Mouse (Mus musculus): ENCODE results near the gene Mettl13.

The Mettl13 gene

GRCm38 (mm10) chr1:162532330-162532729, 16.0 kb downstream of the Mettl13 start:
- DNase-seq (ENCODE audit: low spot score) = no peak

DNA sequence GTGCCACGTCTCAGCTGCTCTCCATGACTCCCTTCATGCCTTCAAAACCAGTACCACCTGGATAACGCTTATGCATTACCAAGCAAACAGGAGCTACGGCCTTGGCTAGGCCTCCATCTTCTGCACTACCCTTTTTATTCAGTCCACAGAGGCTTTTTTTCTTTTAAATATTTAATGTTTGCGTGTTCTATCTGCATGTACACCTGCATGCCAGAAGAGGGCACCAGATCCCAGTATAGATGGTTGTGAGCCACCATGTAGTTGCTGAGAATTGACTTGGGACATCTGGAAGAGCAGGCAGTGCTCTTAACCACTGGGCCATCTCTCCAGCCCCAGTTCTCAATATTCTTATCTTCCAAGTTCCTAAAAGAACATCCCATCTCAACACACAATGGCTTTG, 16.8 kb downstream of the Mettl13 start:
- DNase-seq (ENCODE audit: low spot score) = no peak

DNA sequence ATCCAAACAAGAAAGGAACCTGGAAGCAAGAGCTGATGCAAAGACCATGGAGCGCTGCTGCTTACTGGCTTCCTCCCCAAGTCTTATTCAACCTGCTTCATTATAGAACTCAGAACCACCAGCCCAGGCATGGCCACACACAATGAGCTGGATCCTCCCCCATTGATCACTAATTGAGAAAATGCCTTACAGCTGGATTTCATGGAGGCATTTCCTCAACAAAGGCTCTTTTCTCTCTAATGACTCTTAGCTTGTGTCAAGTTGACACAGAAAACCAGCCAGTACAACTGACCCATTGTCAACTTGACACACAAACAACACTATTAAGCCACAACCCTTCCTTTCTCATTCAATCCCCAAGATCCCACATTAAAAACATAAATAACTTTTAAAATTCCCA, 17.7 kb downstream of the Mettl13 start:
- no peak for DNase-seq (ENCODE audit: low spot score)

DNA sequence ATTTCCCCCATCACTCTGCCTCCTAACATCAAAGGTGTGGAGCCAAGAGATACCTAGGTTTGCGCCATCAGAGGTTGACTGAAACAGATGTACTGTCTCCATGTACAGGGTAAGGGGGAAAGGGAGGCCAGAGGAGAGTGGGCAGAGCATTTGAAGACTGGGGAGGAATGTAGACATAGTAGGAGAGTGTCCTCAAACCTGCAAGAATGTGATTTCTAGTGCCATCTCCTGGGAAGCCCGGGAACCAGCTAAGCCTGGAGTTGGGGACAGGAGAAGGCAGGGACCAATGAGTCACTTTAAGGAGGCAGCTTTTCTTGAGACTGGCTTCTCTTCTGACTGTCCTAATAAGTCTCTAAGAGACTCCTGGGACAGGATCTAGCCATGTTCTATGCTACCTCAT, 18.7 kb downstream of the Mettl13 start:
- no peak for DNase-seq (ENCODE audit: low spot score)

- no peak for DNase-seq (ENCODE audit: low spot score)
These were observed 33.2 kb downstream of the Mettl13 start for GRCm38 (mm10) chr1:162515116-162515515.

- no peak for DNase-seq (ENCODE audit: low spot score)
These were observed 38.4 kb downstream of the Mettl13 start for GRCm38 (mm10) chr1:162510013-162510356.

DNA sequence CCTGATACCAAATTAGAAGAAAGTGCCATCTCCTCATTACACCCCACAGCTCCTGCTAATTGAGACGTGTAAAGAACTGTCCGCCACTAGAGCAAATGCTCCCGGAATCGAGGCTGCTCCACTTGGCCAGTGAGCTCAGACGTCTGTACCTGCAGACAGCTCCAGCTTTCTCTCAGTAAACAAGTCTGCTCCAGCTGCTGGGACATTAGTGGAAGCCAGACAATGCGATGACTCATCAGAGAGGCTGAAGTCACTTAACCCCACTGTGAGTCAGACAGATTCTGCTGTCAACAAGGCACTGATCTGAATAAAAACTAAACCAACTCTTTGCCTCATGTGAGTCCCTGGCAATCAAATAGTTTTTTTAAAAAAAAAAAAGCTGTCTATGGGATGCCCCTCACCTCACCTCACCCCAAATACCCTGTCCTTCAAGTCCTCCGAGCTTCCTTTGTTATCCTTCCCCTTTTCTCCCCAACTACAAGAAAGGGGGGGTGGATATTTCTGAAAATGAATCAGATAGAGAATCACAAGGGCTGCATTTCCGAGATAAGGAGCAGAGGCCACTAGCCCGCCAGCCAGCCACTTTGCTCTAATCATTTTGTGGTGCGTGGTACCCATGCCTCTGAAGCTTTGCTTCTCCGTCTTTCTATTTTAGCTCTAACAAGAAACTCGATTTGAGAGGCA, 38.9 kb downstream of the Mettl13 start:
- DNase-seq (ENCODE audit: low spot score) = no peak

DNA sequence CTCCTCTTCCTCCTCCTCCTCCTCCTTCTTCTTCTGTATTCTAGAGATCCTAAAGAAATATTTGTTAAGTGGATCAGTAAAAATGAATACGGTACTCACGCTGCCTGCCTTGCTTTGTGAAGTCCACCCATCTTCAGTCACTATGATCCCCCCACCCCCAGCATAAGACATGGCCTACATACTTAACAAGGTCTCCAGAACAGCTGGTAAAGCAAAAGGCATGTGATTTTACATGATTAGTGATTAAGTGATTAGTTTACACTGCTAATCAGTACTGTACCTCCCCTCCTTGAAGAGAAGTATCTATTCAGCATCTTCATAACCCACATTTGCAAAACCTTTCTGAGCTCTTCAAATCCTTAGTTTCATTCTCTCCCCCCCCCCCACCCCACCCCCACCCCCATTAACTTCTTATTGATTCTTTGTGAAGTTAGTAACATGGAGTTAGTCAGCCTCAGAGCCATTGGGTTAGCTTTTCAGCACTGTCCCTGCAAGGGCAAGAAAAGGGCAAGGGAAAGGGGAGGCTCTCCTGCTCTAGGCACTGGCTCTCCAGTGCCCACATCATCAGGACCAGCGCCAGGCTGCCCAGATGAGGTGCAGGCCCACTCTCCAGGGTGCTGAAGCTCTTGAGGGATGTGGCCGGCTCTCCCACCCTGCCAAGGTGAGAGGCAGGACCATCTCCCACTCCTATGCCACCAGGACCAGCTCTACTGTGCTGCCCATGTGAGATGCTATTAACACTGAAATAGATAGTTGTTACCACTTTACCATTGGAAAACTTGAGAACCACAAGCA, 39.9 kb downstream of the Mettl13 start:
- no peak for DNase-seq (ENCODE audit: low spot score)

DNA sequence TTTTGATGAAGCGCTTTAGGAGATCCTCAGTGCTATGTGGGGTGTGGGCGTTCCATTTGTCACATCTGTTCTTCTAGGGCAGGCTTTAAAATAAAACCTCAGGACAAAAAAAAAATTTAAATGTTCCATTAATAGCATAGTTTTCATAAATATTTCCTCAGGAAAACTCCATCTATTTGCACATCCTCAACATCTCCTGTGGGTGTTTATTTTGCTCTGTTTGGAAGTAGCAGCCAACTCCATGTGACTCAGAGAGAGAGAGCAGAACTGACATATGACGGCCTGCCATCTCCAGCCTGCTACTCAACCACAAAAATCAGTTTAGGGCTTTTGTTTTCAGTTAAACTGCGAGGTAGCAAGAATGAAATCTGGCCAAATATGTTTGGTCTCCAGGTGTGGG, 41.8 kb downstream of the Mettl13 start:
- DNase-seq (ENCODE audit: low spot score) = no peak

GRCm38 (mm10) chr1:162505649-162506048, 42.7 kb downstream of the Mettl13 start:
- no peak for DNase-seq (ENCODE audit: low spot score)
